Mouse (Mus musculus): ENCODE measurements around the gene Olfr55.

- no peak for TF ChIP-seq CTCF (IDR thresholded peaks at IDR 0.05; ENCODE audit: low read depth)
- no peak for TF ChIP-seq EP300 (IDR thresholded peaks at IDR 0.05; ENCODE audit: low read depth)
Observed at GRCm38 (mm10) chr17:33139261-33139820, 28.9 kb upstream of the Olfr55 start, which contains the start of gene Morc2b.
